Mouse (Mus musculus): ENCODE results near the gene Zfp28.

DNA sequence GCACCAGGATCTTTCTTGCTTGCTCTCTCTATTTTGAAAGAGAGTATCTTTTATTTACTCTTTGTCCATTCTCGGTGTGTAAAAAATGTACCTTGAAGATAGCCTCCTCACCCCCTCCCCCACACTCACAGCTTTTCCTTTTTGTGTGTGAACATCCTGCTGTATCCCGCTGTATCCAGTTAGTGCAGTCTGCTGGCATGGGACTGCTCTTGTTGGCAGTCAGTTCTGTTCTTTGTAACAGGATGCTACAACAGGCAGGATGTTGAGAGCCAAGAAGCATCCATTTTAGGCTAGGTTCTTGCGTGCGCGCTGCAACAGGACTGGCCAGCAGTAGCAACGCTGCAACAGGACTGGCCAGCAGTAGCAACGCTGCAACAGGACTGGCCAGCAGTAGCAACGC is 3.9 kb downstream of the Zfp28 start:
- TF ChIP-seq HCFC1 (IDR thresholded peaks at IDR 0.05; ENCODE audit: borderline replicate concordance, insufficient read depth, low read length) = no peak
- TF ChIP-seq MAFK (IDR thresholded peaks at IDR 0.05; ENCODE audit: insufficient read depth, low read depth, low read length) = no peak
- TF ChIP-seq CHD2 (IDR thresholded peaks at IDR 0.05; ENCODE audit: low read depth, low read length) = no peak
- TF ChIP-seq ZNF384 (IDR thresholded peaks at IDR 0.05; ENCODE audit: low read depth, low read length) = no peak

All from ES-E14 (cell line).